25 mouse cellular contexts compared by ENCODE assay signal in the genomic region with DNA sequence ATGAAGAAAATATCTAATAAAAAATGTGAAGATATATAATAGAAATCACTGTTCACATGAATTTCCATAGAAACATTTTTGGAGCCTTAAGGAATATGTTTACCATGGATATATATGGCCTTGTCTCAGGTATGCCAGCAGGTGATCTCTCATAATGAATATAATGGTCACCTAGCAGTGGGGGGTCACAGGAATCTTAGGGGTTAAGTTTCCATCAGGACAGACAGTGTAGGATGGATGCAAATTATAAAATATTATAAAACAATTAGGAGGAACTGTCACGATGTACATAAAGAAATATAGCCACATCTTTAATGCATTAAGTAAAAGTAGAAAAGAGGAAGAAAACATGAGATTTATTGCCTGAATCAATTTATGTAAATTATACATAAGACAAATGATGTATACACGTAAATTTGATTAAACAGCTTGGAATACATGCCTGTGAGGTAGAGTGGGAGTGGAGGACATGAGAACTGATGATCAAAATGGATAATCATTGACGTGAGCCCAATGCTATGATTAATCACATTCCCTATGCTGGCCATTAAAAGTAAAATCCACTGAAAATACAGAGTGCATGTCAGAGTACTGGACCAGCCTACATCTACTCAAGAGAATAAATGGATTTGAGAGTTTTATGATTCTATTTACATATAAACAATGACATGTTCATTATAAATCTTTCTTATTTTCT.
"Had no signal": no experiment of that assay in that cellular context is flagged by ENCODE, and none has a peak within 500 bp of the region (broad histone marks: within the 10 kb centered on the region; RNA-seq: fewer than 3 reads in every experiment).

No protein-coding gene starts in this region.

- H3K27ac ChIP-seq: heart, adult 2 months; heart, embryonic 13.5 days; heart, embryonic 15.5 days; hindbrain, embryonic 14.5 days; kidney, embryonic 15.5 days; kidney, postnatal 0 days; limb, embryonic 13.5 days; limb, embryonic 15.5 days had no signal

- H3K9ac ChIP-seq: forebrain, postnatal 0 days; heart, embryonic 13.5 days; heart, embryonic 15.5 days; hindbrain, embryonic 14.5 days; kidney, embryonic 15.5 days; limb, embryonic 13.5 days; limb, embryonic 15.5 days had no signal

- H3K9me3 ChIP-seq: heart, embryonic 13.5 days; heart, embryonic 15.5 days; kidney, embryonic 15.5 days; limb, embryonic 13.5 days; limb, embryonic 15.5 days had no signal

- H3K4me2 ChIP-seq: heart, embryonic 11.5 days; heart, embryonic 13.5 days; heart, embryonic 15.5 days; hindbrain, embryonic 14.5 days; kidney, embryonic 15.5 days; limb, embryonic 13.5 days; limb, embryonic 15.5 days had no signal

- H3K36me3 ChIP-seq: heart, embryonic 13.5 days; heart, embryonic 15.5 days; kidney, embryonic 15.5 days; limb, embryonic 13.5 days; limb, embryonic 15.5 days had no signal

- H3K4me1 ChIP-seq: heart, embryonic 13.5 days; heart, embryonic 15.5 days; kidney, embryonic 15.5 days; limb, embryonic 13.5 days; limb, embryonic 15.5 days had no signal

- DNase-seq: forebrain, postnatal 0 days; gastrocnemius, postnatal 14 days; gastrocnemius, postnatal 36 days; heart, adult 11 months; heart, adult 2 months; heart, postnatal 14 days; heart, postnatal 36 days; kidney, adult 11 months; kidney, adult 2 months; kidney, adult 9 months; kidney, postnatal 14 days; kidney, postnatal 36 days; layer of hippocampus, adult 9-11 months; layer of hippocampus, postnatal 36 days; left cerebral cortex, postnatal 4 days had no signal

- H3K4me3 ChIP-seq: heart, adult 2 months; heart, embryonic 13.5 days; heart, embryonic 15.5 days; kidney, embryonic 15.5 days; limb, embryonic 13.5 days; limb, embryonic 15.5 days had no signal

- ATAC-seq: forebrain, postnatal 0 days; hindbrain, embryonic 16.5 days; intestine, embryonic 16.5 days had no signal

- H3K27me3 ChIP-seq: heart, embryonic 13.5 days; heart, embryonic 15.5 days; kidney, embryonic 15.5 days; limb, embryonic 13.5 days; limb, embryonic 15.5 days had no signal
